Mouse (Mus musculus) limb, embryonic 10.5 days (tissue): ENCODE data around the gene Slc25a22. TPM values are rescaled to one million over a fixed set of nuclear protein-coding genes. Genes with fewer than 3 reads are reported as not detected.
"Not testable (repeated sequence)": the region's sequence is repeated elsewhere in the genome, so short reads cannot be mapped to it uniquely, and the experiment has no call there.

ENCODE experiments used
- DNase-seq: peaks from one replicate; pipeline ENCODE4 v3.0.0-alpha.2; 2017; ENCODE audit warnings: low spot score
- H3K27ac ChIP-seq: fragments of 300-500 bp; sonication (generic); 2 replicates; pipeline ENCODE4 v1.5.1; 2016; ENCODE audit warnings: mild to moderate bottlenecking
- H3K27me3 ChIP-seq: fragments of 300-500 bp; sonication (generic); 2 replicates; pipeline ENCODE4 v1.6.1; 2016; ENCODE audit warnings: low read depth, mild to moderate bottlenecking; ENCODE audit not compliant: poor library complexity, severe bottlenecking
- H3K36me3 ChIP-seq: fragments of 300-500 bp; sonication (generic); 2 replicates; pipeline ENCODE4 v1.6.1; 2016; ENCODE audit warnings: mild to moderate bottlenecking, moderate library complexity
- H3K4me1 ChIP-seq: fragments of 300-500 bp; sonication (generic); 2 replicates; pipeline ENCODE4 v1.6.1; 2016
- H3K4me3 ChIP-seq: fragments of 300-500 bp; sonication (generic); 2 replicates; pipeline ENCODE4 v1.5.1; 2016; ENCODE audit warnings: mild to moderate bottlenecking, moderate library complexity
- H3K9me3 ChIP-seq: fragments of 300-500 bp; sonication (generic); replicated peaks from 2 replicates; pipeline ENCODE4 v1.6.1; 2016; ENCODE audit warnings: mild to moderate bottlenecking
- WGBS: fragments of 180-500 bp; shearing (Covaris S2); methylation state at CpG from one replicate; pipeline ENCODE4 v1.1.7; 2016; 5-methylcytosine and 5-hydroxymethylcytosine counted together
- polyA plus RNA-seq: library from polyadenylated mRNA; unstranded; fragments of >200 nt; fragmentation: Nextera tagmentation; extraction: Ambion mirVana; gene quantifications from 2 replicates; pipeline ENCODE4 v1.2.1, GENCODE M21; 2016

Gene Slc25a22
- polyA plus RNA-seq, 1 experiment from 2014 or later = 43.6 TPM

DNA sequence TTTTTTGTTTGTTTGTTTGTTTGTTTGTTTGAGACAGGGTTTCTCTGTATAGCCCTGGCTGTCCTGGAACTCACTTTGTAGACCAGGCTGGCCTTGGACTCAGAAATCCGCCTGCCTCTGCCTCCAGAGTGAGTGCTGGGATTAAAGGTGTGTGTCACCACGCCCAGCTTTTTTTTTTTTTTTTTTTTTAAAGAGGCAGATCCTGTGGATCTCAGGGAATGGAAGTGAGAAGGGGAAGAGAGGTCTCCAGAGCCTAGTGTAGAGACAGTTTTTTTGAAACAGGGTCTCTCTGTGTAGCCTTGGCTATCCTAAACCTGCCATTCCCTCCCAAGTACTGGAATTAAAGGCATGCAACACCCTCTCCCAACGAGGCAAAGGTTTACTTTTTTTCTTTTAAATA is 8.7 kb upstream of the Slc25a22 start:
- H3K27me3 ChIP-seq, DNase-seq, H3K9me3 ChIP-seq: not testable (repeated sequence)
- Histone ChIP-seq H3K27ac (peak overlapping the region; percentile 96; the same call in 1 of the 2 replicates), H3K4me1 (peaks cover 44% of the 10 kb centered on the region), H3K4me3 (peak overlapping the region; percentile 89), H3K36me3 (peaks cover 43% of the 10 kb centered on the region)
- 90% methylated on average over 3 of the region's 3 CpGs for WGBS

- DNase-seq = peak; percentile 83
- WGBS = under 1% methylated on average over 25 of the region's 25 CpGs
- peaks cover 52% of the 10 kb centered on the region for H3K4me1 ChIP-seq
- H3K27me3 ChIP-seq = no peaks in the 10 kb centered on the region
- H3K36me3 ChIP-seq = peaks cover 43% of the 10 kb centered on the region
- peak within 1 kb of the TSS; percentile 91 for H3K27ac ChIP-seq
- peak within 1 kb of the TSS; percentile 57 for H3K4me3 ChIP-seq
- H3K9me3 ChIP-seq = no peaks in the 10 kb centered on the region
Observed at GRCm38 (mm10) chr7:141443828-141444237, 6.1 kb upstream of the Slc25a22 start, which contains the start of gene Pidd1. Gene Pidd1 (minus strand): TSS chr7:141444025.

- H3K36me3 ChIP-seq = peaks cover 43% of the 10 kb centered on the region
- 31% methylated on average over 12 of the region's 12 CpGs for WGBS
- H3K4me3 ChIP-seq = peak overlapping the region; percentile 57
- peaks cover 46% of the 10 kb centered on the region for H3K4me1 ChIP-seq
- DNase-seq = peak; percentile 65
- peak overlapping the region; percentile 91 for H3K27ac ChIP-seq
- no peaks in the 10 kb centered on the region for H3K9me3 ChIP-seq
- no peaks in the 10 kb centered on the region for H3K27me3 ChIP-seq
Observed at GRCm38 (mm10) chr7:141443081-141443821, 5.6 kb upstream of the Slc25a22 start.

- peaks cover 52% of the 10 kb centered on the region for H3K36me3 ChIP-seq
- H3K27ac ChIP-seq = peak overlapping the region; percentile 91
- no peaks in the 10 kb centered on the region for H3K9me3 ChIP-seq
- peaks cover 50% of the 10 kb centered on the region for H3K4me1 ChIP-seq
- DNase-seq = no peak
- 95% methylated on average over 13 of the region's 13 CpGs for WGBS
- no peaks in the 10 kb centered on the region for H3K27me3 ChIP-seq
- peak overlapping the region; percentile 57 for H3K4me3 ChIP-seq
Observed at GRCm38 (mm10) chr7:141442199-141442598, 4.5 kb upstream of the Slc25a22 start.

DNA sequence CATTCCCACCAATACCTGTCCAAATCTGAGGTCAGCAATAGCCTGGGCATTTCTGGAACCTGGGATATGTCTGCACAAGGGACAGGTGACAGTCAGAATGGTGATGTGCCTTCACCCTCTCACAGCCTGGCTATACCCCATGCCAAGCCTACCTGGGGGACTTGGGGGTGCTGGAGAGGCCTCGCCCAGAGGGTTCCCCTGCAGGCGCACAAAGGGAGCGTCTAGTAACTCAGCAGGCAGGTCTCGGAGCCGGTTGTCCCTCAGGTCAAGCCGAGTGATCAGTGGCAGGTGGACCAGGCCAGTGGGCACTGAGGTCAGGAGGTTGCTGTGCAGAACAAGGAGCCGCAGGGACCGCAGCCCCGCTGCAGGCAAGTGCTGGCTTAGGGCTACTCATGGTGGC is 3.8 kb upstream of the Slc25a22 start:
- WGBS = 93% methylated on average over 9 of the region's 9 CpGs
- no peak overlapping the region; the same call in 1 of the 2 replicates for H3K27ac ChIP-seq
- H3K36me3 ChIP-seq = peaks cover 52% of the 10 kb centered on the region
- no peaks in the 10 kb centered on the region for H3K27me3 ChIP-seq
- H3K4me3 ChIP-seq = 0 out of 2 replicates have a peak overlapping the region, but pooled peaks have one; percentile 4
- H3K9me3 ChIP-seq = no peaks in the 10 kb centered on the region
- peaks cover 58% of the 10 kb centered on the region for H3K4me1 ChIP-seq
- no peak for DNase-seq

DNA sequence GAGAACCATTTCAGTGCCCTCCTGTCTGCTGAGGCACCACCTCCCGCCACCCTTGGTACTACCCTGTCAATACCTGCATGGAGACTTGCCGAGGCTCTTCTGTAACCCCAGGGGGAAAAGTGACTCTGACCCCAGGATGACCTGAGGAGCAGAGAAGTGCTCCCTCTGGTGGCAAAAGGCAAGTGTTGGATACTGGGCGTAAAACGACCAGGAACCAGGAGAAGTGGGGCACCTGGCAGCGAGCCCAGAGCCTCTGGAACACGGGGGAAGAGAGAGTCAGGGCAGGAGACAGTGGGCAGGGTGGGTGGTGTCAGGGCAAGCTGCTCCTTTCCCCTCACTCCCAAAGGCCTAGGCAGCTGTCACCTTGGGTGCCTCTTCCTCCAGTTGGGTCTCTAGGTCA is 2.9 kb upstream of the Slc25a22 start:
- no peaks in the 10 kb centered on the region for H3K27me3 ChIP-seq
- 0 out of 2 replicates have a peak overlapping the region, but pooled peaks have one; percentile 8 for H3K4me3 ChIP-seq
- 40% methylated on average over 6 of the region's 6 CpGs for WGBS
- H3K9me3 ChIP-seq = no peaks in the 10 kb centered on the region
- H3K27ac ChIP-seq = no peak overlapping the region
- peaks cover 52% of the 10 kb centered on the region for H3K36me3 ChIP-seq
- no peak for DNase-seq
- peaks cover 66% of the 10 kb centered on the region for H3K4me1 ChIP-seq

DNA sequence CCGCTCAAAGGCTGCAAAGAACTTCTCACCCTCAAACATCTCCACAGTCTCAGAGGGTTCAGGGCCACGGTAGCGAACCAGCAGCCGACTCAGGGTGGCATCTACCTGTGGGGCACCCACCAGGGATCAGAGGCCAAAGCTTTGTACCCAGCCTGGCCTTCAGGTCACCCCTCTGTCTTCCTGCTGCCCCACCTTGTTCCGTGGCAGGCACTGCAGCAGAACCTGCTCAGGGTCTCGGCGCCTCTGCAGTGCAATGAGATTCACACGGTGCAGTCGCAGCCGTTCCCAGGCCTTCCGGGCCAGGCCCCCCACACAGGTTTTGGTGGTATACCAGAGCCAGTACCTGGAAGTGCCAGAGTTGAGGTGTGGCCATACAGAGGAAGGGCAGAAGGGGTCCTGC is 2.1 kb upstream of the Slc25a22 start:
- 97% methylated on average over 11 of the region's 11 CpGs for WGBS
- Histone ChIP-seq H3K27ac (no peak overlapping the region), H3K9me3 (no peaks in the 10 kb centered on the region), H3K4me1 (peaks cover 74% of the 10 kb centered on the region), H3K36me3 (peaks cover 52% of the 10 kb centered on the region), H3K4me3 (no peak overlapping the region), H3K27me3 (no peaks in the 10 kb centered on the region)
- DNase-seq = no peak

DNA sequence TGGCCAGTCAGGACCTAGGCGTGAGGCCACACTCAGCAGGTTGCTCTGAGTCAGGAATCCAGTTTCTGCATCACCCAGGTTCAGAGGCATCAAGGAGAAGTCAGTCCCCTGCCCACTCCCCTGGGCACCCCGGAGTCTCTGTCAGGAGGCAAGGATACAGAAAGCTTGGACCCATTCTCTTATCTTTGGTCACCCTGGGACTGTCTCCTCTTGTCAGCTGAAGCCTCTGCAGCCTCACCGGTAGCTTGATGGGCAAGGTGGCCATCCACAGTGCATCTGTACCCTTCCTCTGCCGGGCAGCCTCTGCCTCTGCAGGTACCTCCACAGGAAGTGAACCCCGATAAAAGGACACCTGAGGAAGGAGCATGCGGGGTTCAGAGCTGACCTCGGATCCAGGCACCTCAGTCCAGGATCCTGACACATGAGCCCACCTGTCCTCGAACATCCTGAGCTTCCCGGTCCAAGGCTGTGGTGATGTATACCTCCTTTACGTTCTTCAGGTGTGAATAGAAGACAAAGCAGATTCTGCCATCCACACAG is 1.5 kb upstream of the Slc25a22 start:
- Histone ChIP-seq H3K4me3 (no peak overlapping the region), H3K4me1 (peaks cover 78% of the 10 kb centered on the region), H3K27me3 (no peaks in the 10 kb centered on the region), H3K9me3 (no peaks in the 10 kb centered on the region), H3K36me3 (peaks cover 52% of the 10 kb centered on the region), H3K27ac (no peak overlapping the region)
- WGBS = 96% methylated on average over 10 of the region's 10 CpGs
- no peak for DNase-seq

DNA sequence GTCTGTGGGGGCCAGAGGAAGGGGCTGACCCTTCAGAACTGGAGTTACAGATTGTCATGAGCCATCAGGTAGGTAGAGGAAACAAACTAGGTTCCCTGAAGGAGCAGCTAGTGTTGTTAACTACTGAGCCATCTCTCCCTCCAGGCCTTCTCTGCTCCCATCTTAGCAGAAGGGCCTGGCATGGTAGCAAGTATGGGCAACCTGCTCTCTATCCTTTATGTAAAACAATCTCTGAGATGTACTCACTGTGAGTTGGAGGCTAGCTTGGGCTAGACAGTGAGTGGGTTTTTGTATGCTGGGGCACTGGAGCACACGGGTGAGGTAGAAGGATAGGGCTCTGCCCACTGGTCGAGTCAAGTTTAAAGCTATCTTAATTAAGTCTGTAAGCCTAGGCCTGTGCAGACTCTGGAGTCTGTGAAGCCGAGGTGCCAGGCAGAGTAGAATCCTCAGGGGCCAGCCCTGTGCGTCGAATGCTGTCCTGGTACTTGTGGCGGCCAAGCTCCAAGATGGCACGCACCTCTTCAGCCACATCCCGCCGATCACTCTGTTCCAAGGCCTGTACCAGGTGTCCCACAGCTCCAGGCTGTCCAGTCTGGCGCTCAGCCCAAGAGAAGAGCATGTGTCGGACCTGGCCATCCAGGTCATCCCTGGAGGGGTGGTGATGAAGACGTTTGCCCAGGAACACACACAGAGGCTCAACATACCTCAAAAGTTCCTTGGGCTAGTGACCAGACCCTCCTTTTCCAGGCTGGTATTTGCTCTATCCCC is 693 bp upstream of the Slc25a22 start:
- H3K4me1 ChIP-seq = peaks cover 79% of the 10 kb centered on the region
- H3K4me3 ChIP-seq = no peak overlapping the region
- DNase-seq = no peak
- H3K36me3 ChIP-seq = peaks cover 59% of the 10 kb centered on the region
- no peaks in the 10 kb centered on the region for H3K9me3 ChIP-seq
- 95% methylated on average over 12 of the region's 12 CpGs for WGBS
- no peak overlapping the region for H3K27ac ChIP-seq
- no peaks in the 10 kb centered on the region for H3K27me3 ChIP-seq

- DNase-seq = no peak
- Histone ChIP-seq H3K27me3 (no peaks in the 10 kb centered on the region), H3K4me1 (peaks cover 72% of the 10 kb centered on the region), H3K36me3 (peaks cover 68% of the 10 kb centered on the region), H3K4me3 (peak overlapping the region; percentile 73), H3K9me3 (no peaks in the 10 kb centered on the region), H3K27ac (peak overlapping the region; percentile 89)
- 70% methylated on average over 2 of the region's 2 CpGs for WGBS
Observed at GRCm38 (mm10) chr7:141436523-141436892, 1.2 kb downstream of the Slc25a22 start.

DNA sequence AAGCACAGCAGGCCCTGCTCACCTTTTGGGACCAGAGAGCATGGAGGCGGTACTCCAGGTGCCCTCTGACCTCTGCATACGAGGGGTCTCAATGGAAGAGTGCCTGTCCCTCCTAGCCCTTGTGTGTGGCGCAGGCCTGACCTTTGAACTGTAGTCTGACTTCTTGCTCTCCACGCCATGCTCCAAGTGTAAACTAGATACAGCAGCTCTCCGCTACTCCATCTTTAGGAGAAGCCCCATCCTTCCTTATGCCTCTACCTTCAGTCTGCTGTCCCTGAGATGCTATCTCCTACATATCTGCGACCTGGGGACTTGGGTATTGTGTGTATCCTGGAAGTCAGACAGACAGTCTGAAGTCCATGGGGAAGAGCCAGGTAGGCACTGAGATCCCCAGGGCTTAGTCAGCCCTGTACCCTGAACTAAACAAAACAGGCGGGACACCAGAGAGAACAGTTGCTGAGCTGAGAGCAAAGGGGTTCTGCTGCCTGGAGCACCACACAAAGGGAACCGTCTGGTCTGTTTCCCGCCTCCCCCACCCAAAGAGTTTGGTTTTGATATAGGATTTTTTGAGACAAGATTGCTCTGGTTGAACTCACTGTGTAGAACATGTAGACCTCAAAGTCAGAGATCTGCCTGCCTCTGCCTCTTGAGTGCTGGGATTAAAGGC is 1.7 kb downstream of the Slc25a22 start:
- 84% methylated on average over 9 of the region's 9 CpGs for WGBS
- H3K27ac ChIP-seq = peak overlapping the region; percentile 82
- H3K4me3 ChIP-seq = peak overlapping the region; percentile 73
- peaks cover 68% of the 10 kb centered on the region for H3K36me3 ChIP-seq
- H3K4me1 ChIP-seq = peaks cover 66% of the 10 kb centered on the region
- H3K27me3 ChIP-seq = no peaks in the 10 kb centered on the region
- no peak for DNase-seq
- H3K9me3 ChIP-seq = no peaks in the 10 kb centered on the region

DNA sequence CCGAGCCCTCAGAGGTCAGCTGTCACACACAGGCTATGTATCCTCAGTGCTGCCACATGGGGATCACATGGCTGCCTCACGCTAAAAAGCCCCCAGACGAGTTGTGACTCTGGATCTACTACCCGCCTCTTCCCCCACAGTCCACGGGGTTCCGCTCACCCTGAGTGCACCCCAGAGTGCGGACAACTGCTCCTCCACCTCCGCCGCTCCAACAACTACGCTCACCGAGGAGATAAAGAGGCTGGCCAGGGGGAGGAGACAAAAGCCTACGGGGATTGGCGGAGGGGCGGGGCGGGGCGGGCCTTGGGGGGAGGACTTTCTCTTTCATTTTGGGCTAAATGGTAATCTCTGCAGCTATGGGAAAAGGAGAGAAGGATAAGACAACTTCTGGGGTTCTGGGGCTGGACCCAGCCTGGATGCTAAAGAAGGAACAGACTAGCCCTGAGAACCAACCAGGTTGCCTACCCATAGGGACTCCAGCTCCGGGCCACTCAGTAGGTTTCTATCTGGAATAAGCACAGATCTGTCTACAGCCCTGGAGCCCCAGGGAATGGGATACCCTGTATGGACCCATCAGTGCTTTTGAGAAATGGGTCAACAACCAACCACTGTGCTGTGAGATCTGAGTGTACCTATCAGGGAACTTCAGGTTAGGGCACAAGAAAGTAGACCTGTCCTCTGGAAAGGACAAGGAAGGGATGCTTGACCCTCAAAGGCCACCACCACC is 2.4 kb downstream of the Slc25a22 start:
- no peaks in the 10 kb centered on the region for H3K9me3 ChIP-seq
- H3K36me3 ChIP-seq = peaks cover 68% of the 10 kb centered on the region

More for the DNA sequence above, 2.4 kb downstream of the Slc25a22 start:
- DNase-seq = peak; percentile 70
- Histone ChIP-seq H3K27me3 (no peaks in the 10 kb centered on the region), H3K27ac (peak overlapping the region; percentile 82), H3K4me3 (peak overlapping the region; percentile 54), H3K4me1 (peaks cover 61% of the 10 kb centered on the region)
- 5% methylated on average over 17 of the region's 17 CpGs for WGBS
